Mouse (Mus musculus) kidney, adult 8-10 months (tissue): ENCODE measurements around the gene Ddx21.
"Not testable (repeated sequence)": the region's sequence is repeated elsewhere in the genome, so short reads cannot be mapped to it uniquely, and the experiment has no call there.

ENCODE experiments used
- DNase-seq, 2 experiments: peaks; one replicate each; pipeline ENCODE4 v3.0.0; 2022

Ddx21 gene

DNA sequence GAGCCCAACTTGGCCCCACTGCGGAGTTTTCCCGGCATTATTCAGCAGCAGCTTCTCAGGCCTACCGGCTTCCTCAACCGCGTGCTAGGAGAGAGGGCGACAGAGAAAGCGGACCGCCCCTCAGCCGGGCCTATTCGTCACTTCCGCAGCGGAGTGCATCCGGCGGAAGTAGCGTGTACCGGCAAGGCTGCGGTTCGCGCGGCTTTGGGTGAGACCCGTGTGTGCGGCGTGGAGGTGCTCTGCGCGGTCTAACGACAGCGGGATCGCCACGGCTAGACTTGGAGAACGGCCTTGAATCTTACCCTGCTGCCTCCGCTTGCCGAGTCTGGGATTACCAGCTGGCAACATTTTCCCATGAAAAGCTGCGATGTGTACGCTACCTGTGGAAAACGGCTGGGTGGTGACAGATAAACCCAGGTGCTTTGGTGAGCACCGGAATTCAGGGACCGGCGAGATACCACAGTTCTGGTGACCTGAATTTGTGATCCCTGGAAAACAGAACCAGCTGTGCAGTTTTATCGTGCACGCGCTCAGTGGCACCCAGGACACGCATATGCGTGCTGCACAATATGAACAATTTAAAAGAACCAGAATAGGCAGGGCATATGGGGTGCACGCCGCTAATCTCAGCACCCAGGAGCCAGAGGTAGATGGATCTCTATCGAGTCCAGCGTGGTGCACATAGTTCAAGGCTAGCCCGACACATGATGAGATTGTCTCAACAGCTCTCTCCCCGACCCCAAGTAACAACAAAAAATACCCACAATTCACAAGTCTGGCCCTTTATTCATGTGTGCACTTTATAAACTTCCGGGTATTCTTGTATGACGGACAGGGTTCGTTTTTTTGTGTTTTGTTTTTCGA lies at the start of gene Ddx21:
TSS of gene Ddx21 (minus strand) at position 105 of the 864 bp plus-strand sequence.
- peak; percentile 75 to 85 for DNase-seq

DNA sequence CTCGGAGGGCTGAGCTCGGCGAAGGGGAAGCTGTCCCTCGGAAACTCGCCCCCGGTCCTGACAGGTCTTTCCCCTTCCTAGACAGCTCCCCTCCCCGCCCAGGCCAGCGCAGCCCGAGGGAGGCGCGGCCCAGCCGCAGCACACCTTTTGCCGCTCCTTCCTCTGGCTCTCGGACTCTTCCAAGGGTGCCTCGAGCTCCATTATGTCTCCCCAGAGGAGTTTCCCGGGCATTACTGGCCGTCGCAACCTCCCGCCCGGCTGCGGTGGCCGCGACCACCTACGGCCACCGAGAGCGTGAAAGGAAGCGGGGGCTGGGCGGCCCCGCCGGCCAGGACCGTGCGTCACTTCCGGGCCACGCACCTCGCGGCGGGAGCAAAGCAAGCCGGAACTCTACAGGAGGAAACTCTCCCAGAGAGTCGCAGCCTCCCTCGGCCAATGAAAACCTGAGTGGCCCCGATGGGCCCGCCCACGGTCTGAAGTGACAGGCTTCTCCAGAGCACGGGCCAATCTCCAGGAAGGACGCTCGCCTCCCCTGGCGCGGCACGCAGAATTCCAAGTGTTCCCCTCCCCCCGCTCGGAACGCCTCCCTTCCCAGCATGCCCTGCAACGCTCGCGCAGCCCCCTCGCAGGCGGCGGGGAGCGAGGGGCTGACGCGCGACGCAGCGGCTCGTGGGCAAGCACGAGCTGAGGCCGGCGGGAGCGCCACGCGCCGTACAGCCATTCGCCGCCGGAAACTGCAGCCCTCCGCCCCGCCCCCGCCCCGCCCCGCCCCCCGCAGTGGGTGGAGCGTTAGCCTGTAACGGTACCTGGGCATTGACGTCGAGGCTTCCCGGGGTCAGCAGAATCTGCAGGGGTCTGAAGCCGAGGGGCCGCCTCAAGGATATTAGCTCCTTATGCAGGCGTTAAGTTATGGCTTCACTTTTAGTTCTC lies 49.1 kb upstream of the Ddx21 start, which contains the start of gene Ddx50:
TSS of gene Ddx50 (minus strand) at position 338 of the 930 bp plus-strand sequence.
- DNase-seq = peak; percentile 99

DNA sequence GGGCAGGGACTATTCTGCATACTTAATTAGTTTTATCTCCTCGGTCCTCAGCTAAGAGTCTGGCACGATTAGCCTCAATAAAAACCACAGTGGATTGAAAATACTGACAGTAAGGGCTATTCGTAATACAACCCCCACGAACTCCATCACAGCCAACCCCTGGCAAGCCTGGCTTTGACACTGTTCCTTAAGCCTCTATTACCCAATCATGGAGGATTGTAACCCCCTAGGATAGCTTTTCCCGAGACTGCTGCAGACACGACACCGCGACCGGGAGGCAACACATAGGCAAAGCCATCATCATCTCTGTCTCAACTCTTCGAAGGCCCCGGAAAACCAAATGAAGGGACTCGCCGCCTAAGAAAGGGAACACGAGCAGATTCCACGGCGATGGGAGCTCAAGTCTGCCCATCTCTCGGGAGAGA lies 48.3 kb upstream of the Ddx21 start:
- DNase-seq = no peak

DNA sequence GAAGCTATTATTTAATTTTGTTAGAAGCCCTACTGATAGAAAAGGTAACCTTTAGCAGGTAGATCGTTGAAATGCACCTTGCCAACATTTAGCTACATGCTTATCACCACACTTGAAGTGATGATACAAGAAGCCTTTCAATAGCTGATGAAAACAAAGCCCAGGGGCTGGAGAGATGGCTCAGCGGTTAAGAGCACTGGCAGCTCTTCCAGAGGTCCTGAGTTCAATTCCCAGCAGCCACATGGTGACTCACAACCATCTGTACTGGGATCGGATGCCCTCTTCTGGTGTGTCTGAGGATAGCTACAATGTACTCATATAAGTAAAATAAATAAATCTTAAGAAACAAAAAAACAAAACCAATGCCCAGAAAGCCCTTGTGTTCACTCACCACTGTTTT lies 2.1 kb upstream of the Ddx21 start:
- no peak for DNase-seq

DNA sequence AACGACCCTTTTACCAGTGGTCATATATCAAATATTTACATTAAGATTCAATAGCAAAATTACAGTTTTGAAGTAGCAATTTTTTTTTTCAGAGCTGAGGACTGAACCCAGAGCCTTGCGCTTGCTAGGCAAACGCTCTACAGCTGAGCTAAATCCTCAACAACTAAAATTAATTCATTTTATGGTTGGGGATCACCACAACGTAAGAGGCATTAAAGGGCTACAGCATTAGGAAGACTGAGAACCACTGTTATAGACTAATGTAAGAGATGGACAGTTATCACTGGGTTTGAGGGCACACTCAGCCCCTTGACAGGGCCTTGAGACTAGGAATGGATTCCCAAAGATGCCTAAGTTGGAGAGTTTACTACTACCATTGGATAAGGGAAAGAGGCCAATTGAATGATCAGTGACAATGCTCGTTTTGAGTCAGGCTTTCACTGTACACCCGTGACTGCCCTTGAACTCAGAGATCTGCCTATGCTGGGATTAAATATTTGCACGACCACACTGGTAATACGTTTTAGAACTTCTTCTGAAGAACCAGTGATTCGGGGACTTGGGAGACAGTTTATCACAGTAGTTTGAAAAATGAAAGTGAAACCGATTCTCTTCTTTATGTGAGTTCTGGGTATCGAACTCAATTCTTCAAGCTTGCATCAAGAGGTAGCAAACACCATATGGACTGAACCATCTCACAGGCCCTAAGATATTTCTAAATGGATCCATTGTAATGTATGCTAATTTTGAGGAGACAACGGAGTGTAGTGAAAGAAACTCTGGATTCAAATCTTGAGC lies 1.4 kb upstream of the Ddx21 start:
- no peak for DNase-seq

DNA sequence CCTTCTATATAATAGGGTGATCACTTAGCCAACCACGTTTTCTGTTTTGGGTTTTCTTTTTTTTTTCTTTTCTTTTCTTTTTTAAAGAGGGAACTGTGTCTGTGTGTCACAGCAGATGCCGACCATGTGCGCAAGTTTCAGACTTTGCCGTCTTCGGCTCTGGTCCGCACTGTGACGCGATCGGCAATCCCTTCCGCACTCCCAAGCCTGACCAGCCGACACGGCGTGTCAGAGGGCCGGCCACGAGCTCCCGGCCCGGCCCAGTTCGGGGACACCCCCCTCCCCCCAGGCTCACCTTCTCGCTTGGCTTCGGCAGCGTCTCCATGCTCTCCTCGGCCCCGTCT lies 276 bp downstream of the Ddx21 start:
- DNase-seq = no peak

DNA sequence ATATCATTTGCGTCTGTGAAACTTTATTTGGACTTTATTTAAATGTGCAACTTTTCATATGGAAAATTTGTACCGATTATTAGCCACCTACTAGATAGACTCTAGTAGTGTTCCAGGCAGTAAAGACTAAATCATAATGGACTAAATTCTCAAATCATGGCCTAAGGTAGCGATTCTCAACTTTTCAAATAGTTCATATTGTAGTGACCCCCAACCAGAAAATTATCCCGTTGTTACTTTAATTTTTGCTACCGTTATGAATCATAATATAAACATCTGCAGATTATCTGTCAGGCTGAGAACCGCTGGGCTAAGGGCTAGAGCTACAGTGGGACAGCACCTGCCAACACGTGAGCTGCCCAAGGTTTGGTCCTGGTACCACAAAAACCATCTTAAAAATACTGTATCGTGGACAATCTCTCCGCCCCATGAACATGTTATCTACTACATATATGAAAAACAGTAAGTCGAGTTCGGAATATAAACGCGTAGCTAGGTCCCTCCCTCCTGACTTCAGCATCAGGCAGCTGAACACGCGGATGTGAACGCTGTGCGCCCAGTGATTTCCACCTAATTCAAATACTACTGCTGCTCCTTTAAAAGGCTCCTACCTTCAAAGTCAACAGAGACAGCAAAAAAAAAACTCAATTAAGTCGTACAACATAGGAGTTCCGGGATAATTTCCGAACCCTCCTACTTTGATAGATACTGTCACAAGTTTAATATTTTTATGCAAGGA lies 859 bp downstream of the Ddx21 start:
- no peak for DNase-seq

DNA sequence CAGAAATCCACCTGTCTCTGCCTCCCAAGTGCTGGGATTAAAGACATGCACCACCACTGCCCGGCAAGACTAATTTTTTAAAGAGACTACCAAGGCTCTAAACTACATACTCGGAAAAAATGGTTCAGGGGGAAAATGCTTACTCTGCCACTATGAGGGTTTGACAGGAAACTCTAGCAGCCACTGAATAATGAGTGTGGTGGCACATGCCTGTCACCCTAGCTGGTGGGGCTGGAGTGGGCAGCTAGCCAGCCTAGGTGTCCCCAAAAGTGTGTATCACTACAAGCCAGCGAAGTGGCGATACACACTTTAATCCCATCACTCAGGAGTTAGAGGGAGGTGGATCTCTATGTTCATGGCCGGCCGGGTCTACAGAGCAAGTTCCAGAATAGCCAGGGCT lies 2.0 kb downstream of the Ddx21 start:
- no peak for DNase-seq

DNA sequence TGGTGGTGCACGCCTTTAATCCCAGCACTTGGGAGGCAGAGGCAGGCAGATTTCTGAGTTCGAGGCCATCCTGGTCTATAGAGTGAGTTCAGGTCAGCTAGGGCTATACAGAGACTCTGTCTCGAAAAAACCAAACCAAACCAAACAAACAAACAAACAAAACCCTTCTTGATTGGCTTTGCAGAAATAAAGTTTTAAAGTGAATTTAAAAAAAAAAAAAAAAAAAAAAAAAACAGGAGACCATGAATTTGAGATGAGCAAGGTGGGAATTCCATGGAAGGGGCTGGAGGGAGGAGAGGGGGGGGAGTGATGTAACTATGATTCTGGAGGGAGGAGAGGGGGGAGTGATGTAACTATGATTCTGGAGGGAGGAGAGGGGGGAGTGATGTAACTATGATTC lies 2.8 kb downstream of the Ddx21 start:
- not testable (repeated sequence) for DNase-seq

DNA sequence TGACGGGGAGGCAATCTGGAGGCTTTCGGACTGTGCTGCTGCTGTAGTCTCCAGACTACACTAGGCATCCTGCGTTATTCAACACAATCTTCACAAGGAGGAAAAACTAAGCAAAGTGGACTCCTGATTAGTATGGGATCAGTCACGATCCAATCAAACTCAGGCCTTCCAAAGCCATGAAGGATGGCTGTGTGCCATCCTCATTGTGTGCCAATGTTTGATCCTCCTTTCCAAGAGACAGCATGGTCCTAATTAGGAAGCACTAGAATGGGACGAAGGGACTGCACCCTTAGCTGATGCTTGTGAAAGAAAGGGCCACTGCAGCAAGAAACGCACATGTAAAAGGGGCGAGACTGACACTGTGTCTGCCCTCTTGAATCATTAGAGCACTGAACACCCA lies 9.6 kb downstream of the Ddx21 start:
- DNase-seq = no peak

DNA sequence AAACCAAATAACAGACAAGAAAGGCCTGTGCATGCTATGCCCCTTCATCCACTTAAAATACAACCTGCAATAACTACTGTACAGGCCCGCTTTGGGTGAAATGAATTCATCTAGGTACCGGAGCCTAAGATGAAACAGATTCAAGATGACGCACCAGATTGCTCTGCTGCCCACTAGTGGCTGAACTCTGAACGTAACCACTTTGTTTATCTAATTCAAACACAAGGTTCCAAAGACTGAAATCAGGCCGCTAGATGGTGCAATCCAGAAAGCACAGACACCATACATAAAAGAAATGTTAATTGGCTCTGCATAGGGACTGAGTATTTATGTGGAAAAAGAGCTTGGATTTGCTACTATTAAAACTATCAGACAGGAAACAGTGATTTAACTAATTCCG lies 11.9 kb downstream of the Ddx21 start:
- DNase-seq = peak; percentile 82 to 93

DNA sequence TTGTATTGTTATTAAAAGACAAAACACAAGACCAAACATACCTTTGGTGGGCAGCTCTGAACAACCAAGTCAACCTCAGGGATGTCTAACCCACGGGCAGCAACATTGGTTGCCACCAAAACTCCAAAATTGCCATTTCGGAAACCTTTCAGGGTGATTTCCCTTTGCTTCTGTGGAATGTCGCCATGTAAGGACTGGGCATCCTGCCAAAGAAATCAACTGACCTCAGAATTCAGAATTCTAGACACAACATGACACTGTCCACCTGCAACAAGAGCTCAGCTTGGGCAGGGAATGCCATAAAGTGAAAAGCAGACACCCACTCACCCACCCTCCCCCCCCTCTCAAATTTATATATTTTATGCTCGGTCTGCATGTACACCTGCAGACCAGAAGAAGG lies 13.5 kb downstream of the Ddx21 start:
- DNase-seq = peak; percentile 33 to 44

DNA sequence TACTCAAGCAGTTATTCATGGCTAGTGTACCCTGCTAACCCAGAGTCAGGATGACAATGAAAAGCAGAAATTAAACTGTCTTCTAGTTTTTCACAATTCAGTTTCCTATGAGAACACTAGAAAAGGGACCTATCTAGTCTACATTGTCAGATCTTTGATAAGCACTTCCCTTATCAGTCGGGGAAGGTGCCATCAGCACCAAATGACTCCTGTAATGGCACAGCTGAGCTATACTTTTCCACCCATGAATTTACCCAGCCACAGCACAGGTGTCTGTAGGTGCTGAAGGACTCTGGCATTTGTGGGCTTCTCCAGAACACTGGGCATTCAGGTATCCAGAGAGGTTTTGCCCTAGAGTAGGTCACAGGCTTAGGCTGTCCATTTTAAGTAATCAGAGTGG lies 18.8 kb downstream of the Ddx21 start:
- DNase-seq = no peak

DNA sequence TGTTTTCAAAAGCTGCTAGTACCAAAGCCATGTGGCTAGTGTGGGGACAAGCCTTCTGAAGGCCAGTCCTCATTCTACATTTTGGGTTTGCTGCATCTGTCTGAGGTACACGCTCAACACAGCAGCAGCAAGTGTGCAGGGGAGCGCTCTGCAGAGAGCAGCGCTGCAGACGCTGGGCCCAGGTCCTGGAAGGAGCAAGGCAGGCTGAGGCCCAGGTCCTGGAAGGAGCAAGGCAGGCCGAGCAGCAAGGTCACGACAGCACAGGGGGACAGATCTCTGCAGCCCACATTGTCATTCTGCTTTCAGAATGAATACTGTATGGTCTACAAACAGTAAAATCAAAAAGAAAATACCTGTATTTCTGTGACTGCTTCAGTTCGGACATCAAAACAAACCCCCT lies 19.4 kb downstream of the Ddx21 start:
- DNase-seq = no peak

DNA sequence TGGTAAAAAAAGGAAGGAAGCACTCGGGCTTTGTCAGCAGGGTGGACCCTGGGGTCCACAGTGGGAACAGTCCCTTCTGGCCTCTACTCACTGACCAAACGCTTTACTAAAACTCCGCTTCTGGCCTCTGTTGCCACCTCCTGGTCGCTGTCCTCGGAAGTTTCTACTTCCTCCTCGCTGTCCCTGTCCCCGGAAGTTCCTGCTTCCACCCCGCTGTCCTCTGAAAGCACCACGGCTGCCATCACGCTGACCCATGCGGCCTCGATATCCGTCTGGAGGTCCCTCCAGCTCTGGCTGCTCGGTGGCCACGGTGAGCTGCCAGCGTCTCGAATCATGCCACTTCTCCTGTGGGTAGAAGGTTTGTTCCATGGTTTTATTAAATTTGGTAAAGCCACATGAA lies 19.8 kb downstream of the Ddx21 start:
- no peak for DNase-seq

DNA sequence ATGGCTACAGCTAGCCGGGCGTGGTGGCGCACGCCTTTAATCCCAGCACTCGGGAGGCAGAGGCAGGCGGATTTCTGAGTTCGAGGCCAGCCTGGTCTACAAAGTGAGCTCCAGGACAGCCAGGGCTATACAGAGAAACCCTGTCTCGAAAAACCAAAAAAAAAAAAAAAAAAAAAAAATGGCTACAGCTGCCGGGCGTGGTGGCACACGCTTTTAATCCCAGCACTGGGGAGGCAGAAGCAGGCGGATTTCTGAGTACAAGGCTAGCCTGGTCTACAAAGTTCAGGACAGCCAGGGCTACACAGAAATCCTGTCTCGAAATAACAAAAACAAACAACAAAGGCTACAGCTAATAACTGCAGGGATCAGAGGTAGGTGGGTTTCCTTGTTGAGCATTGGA lies 23.0 kb downstream of the Ddx21 start:
- not testable (repeated sequence) for DNase-seq

DNA sequence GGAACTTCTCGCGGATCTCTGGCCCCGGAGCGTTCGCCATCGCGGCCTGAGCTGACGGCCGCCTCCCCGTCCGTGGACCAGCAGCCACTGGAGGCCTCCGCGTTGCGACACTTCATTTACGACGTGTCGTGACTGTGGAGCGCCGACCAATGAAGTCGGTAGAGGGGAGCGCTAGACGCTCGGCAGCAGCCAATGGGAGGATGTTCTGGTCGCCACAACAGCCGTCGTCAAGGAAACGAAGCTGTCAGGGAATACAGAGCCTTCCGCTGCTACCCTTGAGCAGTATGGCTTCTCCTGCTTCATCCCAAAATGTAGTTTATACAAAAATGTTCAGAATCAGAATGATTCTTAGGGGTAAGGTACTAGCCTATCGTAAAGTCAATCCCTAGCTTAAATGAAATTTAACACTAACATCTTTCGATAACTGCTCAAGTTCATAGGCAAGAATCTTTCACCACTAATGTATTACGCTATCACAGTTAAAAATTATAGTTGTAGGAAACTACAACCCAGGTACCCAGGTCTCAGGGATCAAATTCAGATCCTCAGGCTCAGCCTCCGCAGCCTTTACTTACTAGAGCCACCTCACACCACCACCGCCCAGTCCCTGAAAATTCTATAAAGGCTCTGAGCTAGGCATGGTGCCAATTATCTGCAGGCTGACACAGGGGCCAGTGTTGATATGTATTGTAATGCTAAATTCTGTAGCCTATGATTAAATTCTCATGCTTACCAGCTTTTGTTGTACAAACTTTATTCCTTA lies 23.6 kb downstream of the Ddx21 start, which contains the start of gene Kif1bp:
TSS of gene Kif1bp (minus strand) at position 120 of the 763 bp plus-strand sequence.
- DNase-seq = peak; percentile 97 to 98

DNA sequence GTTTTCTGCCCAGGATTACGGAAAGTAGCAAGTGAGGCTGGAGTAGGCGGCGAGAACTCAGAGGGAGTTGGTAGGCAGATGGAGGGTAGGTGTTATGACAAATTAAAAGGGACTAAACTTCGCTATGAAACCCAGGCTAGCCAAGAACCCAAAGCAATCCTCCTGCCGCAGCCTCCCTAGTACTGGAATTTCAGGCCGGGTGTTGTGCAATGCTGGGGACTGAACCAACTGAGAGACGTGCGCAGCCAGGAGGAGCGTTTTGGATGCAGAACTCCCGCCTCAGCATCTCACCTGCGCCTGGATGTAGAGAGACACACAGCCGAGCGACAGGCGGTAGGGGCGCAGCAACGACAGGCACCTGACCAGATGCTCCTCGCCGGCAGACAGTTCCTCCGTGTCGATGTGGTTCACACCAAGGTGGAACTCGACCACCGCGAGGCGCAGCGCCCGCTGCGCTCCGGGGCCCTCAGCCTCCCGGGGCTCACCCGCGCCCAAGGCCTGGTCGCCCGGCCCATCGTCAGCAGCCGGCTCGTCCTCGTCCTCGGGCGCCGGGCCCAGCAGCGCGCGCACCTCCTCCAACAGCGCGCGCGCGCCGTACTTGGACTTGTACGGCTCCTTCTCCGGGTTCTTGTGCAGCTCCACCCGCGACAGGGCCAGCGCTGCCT lies 24.3 kb downstream of the Ddx21 start:
- DNase-seq = peak in 1 of 2 experiments; percentile 9

DNA sequence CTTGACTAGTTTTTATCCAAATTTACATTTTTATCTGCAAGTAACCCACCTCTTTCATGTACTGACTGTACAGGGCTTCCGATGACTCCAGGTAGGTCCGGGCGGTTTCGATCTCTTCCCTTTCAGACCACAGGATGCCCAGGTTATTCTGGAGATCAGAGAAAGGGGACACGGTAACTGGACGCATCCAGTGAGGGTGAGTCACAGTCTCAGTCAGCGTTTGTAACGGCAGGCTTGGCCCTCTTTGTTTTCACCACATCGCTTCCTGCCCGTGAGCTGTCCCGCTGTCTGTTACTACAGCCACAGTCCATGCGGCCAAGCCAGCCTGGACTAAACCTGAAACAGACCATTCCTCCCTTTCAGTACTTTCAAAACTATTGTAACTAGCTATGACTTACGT lies 27.1 kb downstream of the Ddx21 start:
- no peak for DNase-seq

DNA sequence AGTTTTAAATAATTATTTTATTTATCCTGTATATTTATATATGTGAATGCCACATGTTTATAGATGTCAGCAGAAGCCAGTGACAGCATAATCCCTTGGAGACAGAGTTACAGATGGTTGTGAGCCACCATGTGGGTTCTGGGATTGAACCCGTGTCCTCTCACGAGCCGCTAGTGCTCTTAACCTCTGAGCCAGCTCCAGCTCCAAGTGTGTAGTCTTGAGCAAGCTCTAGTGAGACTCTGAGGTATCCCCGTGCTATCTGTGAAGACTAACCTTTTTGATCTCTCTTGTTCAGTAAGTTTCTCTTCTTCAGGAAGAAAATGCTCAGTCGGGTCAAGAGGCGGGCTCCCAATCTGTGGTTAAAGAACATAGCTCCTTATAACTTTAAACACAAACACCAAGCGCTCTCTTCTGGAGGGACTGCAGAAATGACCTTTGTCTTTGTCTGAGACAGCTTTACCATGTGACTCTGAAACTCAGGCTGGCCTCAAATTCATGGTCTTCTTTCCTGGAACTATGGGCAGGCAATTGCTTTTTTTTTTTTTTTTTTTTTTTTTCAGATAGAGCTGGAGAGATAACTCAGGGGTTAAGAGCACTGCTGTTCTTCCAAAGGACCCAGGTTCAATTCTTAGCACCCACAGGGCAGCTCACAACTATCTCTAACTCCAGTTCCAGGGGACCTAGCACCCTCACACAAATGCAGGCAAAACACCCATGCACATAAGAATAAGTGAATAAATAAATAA lies 31.8 kb downstream of the Ddx21 start:
- DNase-seq = peak; percentile 17 to 24
